Mouse (Mus musculus) gastrocnemius, postnatal 25 days (tissue): Measurements from ENCODE around the gene Rin3. TPM values are rescaled to one million over a fixed set of nuclear protein-coding genes. Genes with fewer than 3 reads are reported as not detected.

ENCODE experiments used
- DNase-seq: peaks from one replicate; pipeline ENCODE4 v3.0.0; 2022
- total RNA-seq, 2 experiments: library from RNA; stranded (reverse); gene quantifications; 1 replicate in 1 of 2; 2 replicates in 1 of 2; pipeline ENCODE4 v1.2.3; 2021

Gene Rin3
- total RNA-seq, 2 experiments from 2014 or later: 6.0 to 8.1 TPM

- DNase-seq: no peak
Observed at GRCm38 (mm10) chr12:102423625-102424024, 140.8 kb downstream of the Rin3 start.

GRCm38 (mm10) chr12:102424456-102424855, 141.6 kb downstream of the Rin3 start:
- DNase-seq: no peak

DNA sequence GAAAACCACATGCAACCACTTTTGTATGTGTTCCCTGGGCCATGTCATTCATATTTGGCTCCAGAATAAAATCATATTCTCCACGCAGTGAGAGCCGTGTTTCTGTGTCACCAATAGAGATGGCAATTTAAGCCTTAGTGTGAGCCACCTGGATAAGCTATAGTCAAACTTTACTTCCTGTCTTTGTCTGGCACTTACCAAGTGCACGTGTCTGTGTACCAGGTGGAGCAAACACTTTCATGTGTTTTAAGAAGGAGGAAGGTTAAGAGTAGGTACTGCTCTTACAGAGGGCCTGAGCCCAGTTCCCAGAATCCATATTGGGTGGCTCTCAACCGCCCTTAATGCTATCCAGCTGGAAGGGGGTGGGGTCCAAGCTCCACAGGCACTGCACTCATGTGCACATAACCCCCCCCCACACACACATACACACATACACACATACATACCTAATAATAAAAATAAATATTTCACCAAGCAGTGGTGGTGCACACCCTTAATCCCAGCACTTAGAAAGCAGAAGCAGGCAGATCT, 142.3 kb downstream of the Rin3 start:
- no peak for DNase-seq

GRCm38 (mm10) chr12:102426285-102426684, 143.4 kb downstream of the Rin3 start:
- DNase-seq: no peak

GRCm38 (mm10) chr12:102429656-102430055, 146.8 kb downstream of the Rin3 start:
- no peak for DNase-seq

- DNase-seq: no peak
Observed at GRCm38 (mm10) chr12:102430228-102430627, 147.4 kb downstream of the Rin3 start.

DNA sequence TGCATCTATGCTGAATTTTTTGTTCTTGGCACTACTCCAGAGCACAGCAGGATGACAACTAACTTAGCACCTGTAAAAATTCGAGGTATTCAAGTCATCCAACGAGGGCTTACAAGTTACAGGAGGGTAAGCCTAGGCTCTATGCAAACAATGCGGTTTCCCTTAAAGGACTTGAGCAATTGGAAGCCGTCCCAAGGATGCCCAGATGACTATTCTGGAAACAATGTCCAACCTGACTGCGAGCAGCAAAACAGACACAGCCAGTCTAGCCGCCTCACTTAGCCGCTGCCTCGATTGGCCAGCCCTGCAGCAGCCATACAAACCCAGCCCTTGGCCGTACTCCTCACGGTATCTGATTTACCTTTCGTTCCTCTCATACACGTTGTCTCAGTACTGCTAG, 149.4 kb downstream of the Rin3 start:
- no peak for DNase-seq

DNA sequence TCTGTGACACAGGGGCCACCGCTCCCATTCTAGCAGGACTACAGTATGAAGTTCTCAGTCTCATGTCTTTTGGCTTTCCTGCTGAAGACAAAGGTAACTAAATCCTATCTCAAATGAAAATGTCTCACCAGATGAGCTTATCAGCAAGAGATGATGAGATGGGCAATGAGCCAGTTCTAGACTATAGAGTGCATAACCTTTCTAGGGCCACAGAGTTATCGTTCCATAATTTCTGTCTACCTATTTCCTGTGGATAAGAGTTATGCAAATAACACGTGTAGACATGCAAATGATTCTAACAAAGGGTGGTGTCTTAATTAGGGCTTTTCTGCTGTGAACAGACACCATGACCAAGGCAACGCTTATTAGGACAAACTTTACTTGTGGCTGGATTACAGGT, 151.3 kb downstream of the Rin3 start:
- DNase-seq: no peak

DNA sequence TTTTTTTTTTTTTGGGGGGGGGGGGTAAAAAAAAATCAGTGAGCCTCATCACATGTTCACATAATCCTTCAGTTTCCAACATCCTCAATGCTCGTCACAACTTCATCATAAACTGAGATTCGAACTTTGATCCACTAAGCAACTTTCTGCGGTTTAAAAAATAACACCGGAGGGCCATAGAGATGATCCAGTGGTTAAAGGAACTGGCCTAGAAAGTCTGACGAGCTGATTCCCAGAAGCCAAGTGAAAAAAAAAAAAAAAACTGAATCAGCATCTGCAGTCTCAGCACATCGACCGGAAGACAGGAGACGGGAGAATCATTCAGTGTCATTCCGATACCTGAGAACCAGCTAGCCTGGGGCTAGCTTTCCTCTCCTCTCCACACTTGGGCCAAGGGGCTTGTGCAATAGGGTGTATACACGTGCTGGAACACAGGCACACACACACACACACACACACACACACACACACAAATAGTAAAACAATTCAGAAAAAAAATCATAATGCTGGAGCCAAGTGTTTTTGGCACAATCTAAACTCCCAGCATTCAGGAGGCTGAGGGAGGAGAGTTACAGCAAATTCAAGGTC, 154.2 kb downstream of the Rin3 start:
- DNase-seq: no peak

GRCm38 (mm10) chr12:102437952-102438351, 155.1 kb downstream of the Rin3 start:
- no peak for DNase-seq

GRCm38 (mm10) chr12:102438983-102439631, 156.3 kb downstream of the Rin3 start:
- DNase-seq: no peak

GRCm38 (mm10) chr12:102439632-102440023, 156.8 kb downstream of the Rin3 start, which contains the start of gene Lgmn:
Gene Lgmn (minus strand): TSS chr12:102439813.
- DNase-seq: peak; percentile 97

Other genes starting within 250 kb of the Rin3 start
- not detected for gene Slc24a4, start 154.3 kb upstream of the Rin3 start, total RNA-seq
- gene Lgmn, start 156.8 kb downstream of the Rin3 start, total RNA-seq: 10 to 100 TPM; 29.4 to 31.9 TPM
- gene Golga5, start 186.1 kb downstream of the Rin3 start, total RNA-seq: 10 to 100 TPM; 21.0 to 22.7 TPM